Mouse (Mus musculus): ENCODE measurements around the gene Krt42. TPM values are rescaled to one million over a fixed set of nuclear protein-coding genes. Genes with fewer than 3 reads are reported as not detected.

Krt42 gene
- polyA plus RNA-seq, 1 experiment: not detected

- Histone ChIP-seq H3K4me3 (no peak within 1 kb of the TSS), H3K79me2 (ENCODE audit: control insufficient read depth, insufficient read depth) (no peaks in the 10 kb centered on the region), H3K27me3 (ENCODE audit: control insufficient read depth, insufficient read depth, insufficient read length) (peaks cover 6% of the 10 kb centered on the region), H3K4me2 (ENCODE audit: low read depth) (no peak within 1 kb of the TSS), H3K36me3 (ENCODE audit: control insufficient read depth, insufficient read depth) (no peaks in the 10 kb centered on the region), H3ac (ENCODE audit: control insufficient read depth, insufficient read length) (no peak within 1 kb of the TSS)
- TF ChIP-seq E2F4 (IDR thresholded peaks at IDR 0.05; ENCODE audit: insufficient read depth): no peak
- TF ChIP-seq POLR2AphosphoS2 (IDR thresholded peaks at IDR 0.05; ENCODE audit: insufficient read length, low read depth): no peak
- TF ChIP-seq REST (IDR thresholded peaks at IDR 0.05; ENCODE audit: insufficient read depth, insufficient read length): no peak
- TF ChIP-seq POLR2A (IDR thresholded peaks at IDR 0.05; ENCODE audit: insufficient read length, low read depth): no peak
- no peak for TF ChIP-seq TCF12 (IDR thresholded peaks at IDR 0.05; ENCODE audit: insufficient read depth, poor library complexity, severe bottlenecking)
- no peak for TF ChIP-seq MYOG (IDR thresholded peaks at IDR 0.05; ENCODE audit: control insufficient read depth in 1 of 3, insufficient read depth in 1 of 3, insufficient read length in 2 of 3, low read depth in 2 of 3)
- TF ChIP-seq MYOD1 (IDR thresholded peaks at IDR 0.05; ENCODE audit: control insufficient read depth in 1 of 3, insufficient read length in 2 of 3, low read depth in 2 of 3): no peak
- TF ChIP-seq USF1 (IDR thresholded peaks at IDR 0.05; ENCODE audit: low read depth): no peak
- TF ChIP-seq MAX (IDR thresholded peaks at IDR 0.05; ENCODE audit: low read depth): no peak
- TF ChIP-seq CEBPB (IDR thresholded peaks at IDR 0.05; ENCODE audit: insufficient read depth, poor library complexity, severe bottlenecking): no peak
- TF ChIP-seq SRF (IDR thresholded peaks at IDR 0.05; ENCODE audit: control insufficient read depth, insufficient read length, low read depth): no peak
- TF ChIP-seq TCF3 (IDR thresholded peaks at IDR 0.05; ENCODE audit: insufficient read length, low read depth): no peak
Observed at GRCm38 (mm10) chr11:100260514-100261234, 9.0 kb downstream of the Krt42 start, which contains the start of gene Krt17. Gene Krt17, minus strand, starts transcription at chr11:100261029.

- no peak for TF ChIP-seq CEBPB (IDR thresholded peaks at IDR 0.05; ENCODE audit: insufficient read depth, poor library complexity, severe bottlenecking)
- no peak for TF ChIP-seq MAX (IDR thresholded peaks at IDR 0.05; ENCODE audit: low read depth)
- H3K36me3 ChIP-seq (ENCODE audit: control insufficient read depth, insufficient read depth): no peaks in the 10 kb centered on the region
- peaks cover 1% of the 10 kb centered on the region for H3K27me3 ChIP-seq (ENCODE audit: control insufficient read depth, insufficient read depth, insufficient read length)
- H3K79me2 ChIP-seq (ENCODE audit: control insufficient read depth, insufficient read depth): no peaks in the 10 kb centered on the region
- H3K4me2 ChIP-seq (ENCODE audit: low read depth): no peak overlapping the region
- H3K4me3 ChIP-seq: no peak overlapping the region
- no peak overlapping the region for H3ac ChIP-seq (ENCODE audit: control insufficient read depth, insufficient read length)
Observed at GRCm38 (mm10) chr11:100259079-100259478, 10.6 kb downstream of the Krt42 start.

- no peak overlapping the region for H3K4me3 ChIP-seq
- H3K27me3 ChIP-seq (ENCODE audit: control insufficient read depth, insufficient read depth, insufficient read length): no peaks in the 10 kb centered on the region
- no peaks in the 10 kb centered on the region for H3K79me2 ChIP-seq (ENCODE audit: control insufficient read depth, insufficient read depth)
- TF ChIP-seq E2F4 (IDR thresholded peaks at IDR 0.05; ENCODE audit: insufficient read depth) (no peak), MAX (IDR thresholded peaks at IDR 0.05; ENCODE audit: low read depth) (no peak), POLR2AphosphoS2 (IDR thresholded peaks at IDR 0.05; ENCODE audit: insufficient read length, low read depth) (no peak), TCF3 (IDR thresholded peaks at IDR 0.05; ENCODE audit: insufficient read length, low read depth) (no peak), USF1 (IDR thresholded peaks at IDR 0.05; ENCODE audit: low read depth) (no peak), MYOD1 (IDR thresholded peaks at IDR 0.05; ENCODE audit: control insufficient read depth in 1 of 3, insufficient read length in 2 of 3, low read depth in 2 of 3) (no peak), REST (IDR thresholded peaks at IDR 0.05; ENCODE audit: insufficient read depth, insufficient read length) (no peak), POLR2A (IDR thresholded peaks at IDR 0.05; ENCODE audit: insufficient read length, low read depth) (no peak), SRF (IDR thresholded peaks at IDR 0.05; ENCODE audit: control insufficient read depth, insufficient read length, low read depth) (no peak), CEBPB (IDR thresholded peaks at IDR 0.05; ENCODE audit: insufficient read depth, poor library complexity, severe bottlenecking) (no peak), TCF12 (IDR thresholded peaks at IDR 0.05; ENCODE audit: insufficient read depth, poor library complexity, severe bottlenecking) (no peak), MYOG (IDR thresholded peaks at IDR 0.05; ENCODE audit: control insufficient read depth in 1 of 3, insufficient read depth in 1 of 3, insufficient read length in 2 of 3, low read depth in 2 of 3) (no peak)
- no peak overlapping the region for H3ac ChIP-seq (ENCODE audit: control insufficient read depth, insufficient read length)
- no peak overlapping the region for H3K4me2 ChIP-seq (ENCODE audit: low read depth)
- H3K36me3 ChIP-seq (ENCODE audit: control insufficient read depth, insufficient read depth): no peaks in the 10 kb centered on the region
Observed at GRCm38 (mm10) chr11:100257967-100258366, 11.7 kb downstream of the Krt42 start.

- Histone ChIP-seq H3K4me2 (ENCODE audit: low read depth) (no peak overlapping the region), H3K4me3 (no peak overlapping the region)
Observed at GRCm38 (mm10) chr11:100255514-100255913, 14.2 kb downstream of the Krt42 start.

More at GRCm38 (mm10) chr11:100255514-100255913, 14.2 kb downstream of the Krt42 start:
- H3ac ChIP-seq (ENCODE audit: control insufficient read depth, insufficient read length): no peak overlapping the region
- H3K36me3 ChIP-seq (ENCODE audit: control insufficient read depth, insufficient read depth): no peaks in the 10 kb centered on the region
- no peaks in the 10 kb centered on the region for H3K79me2 ChIP-seq (ENCODE audit: control insufficient read depth, insufficient read depth)
- no peaks in the 10 kb centered on the region for H3K27me3 ChIP-seq (ENCODE audit: control insufficient read depth, insufficient read depth, insufficient read length)
- TF ChIP-seq REST (IDR thresholded peaks at IDR 0.05; ENCODE audit: insufficient read depth, insufficient read length): no peak
- no peak for TF ChIP-seq SRF (IDR thresholded peaks at IDR 0.05; ENCODE audit: control insufficient read depth, insufficient read length, low read depth)
- TF ChIP-seq CEBPB (IDR thresholded peaks at IDR 0.05; ENCODE audit: insufficient read depth, poor library complexity, severe bottlenecking): no peak
- TF ChIP-seq MAX (IDR thresholded peaks at IDR 0.05; ENCODE audit: low read depth): no peak
- no peak for TF ChIP-seq POLR2AphosphoS2 (IDR thresholded peaks at IDR 0.05; ENCODE audit: insufficient read length, low read depth)
- no peak for TF ChIP-seq TCF3 (IDR thresholded peaks at IDR 0.05; ENCODE audit: insufficient read length, low read depth)
- TF ChIP-seq USF1 (IDR thresholded peaks at IDR 0.05; ENCODE audit: low read depth): no peak
- no peak for TF ChIP-seq TCF12 (IDR thresholded peaks at IDR 0.05; ENCODE audit: insufficient read depth, poor library complexity, severe bottlenecking)
- no peak for TF ChIP-seq MYOG (IDR thresholded peaks at IDR 0.05; ENCODE audit: control insufficient read depth in 1 of 3, insufficient read depth in 1 of 3, insufficient read length in 2 of 3, low read depth in 2 of 3)
- no peak for TF ChIP-seq E2F4 (IDR thresholded peaks at IDR 0.05; ENCODE audit: insufficient read depth)
- TF ChIP-seq MYOD1 (IDR thresholded peaks at IDR 0.05; ENCODE audit: control insufficient read depth in 1 of 3, insufficient read length in 2 of 3, low read depth in 2 of 3): no peak
- no peak for TF ChIP-seq POLR2A (IDR thresholded peaks at IDR 0.05; ENCODE audit: insufficient read length, low read depth)

Measured in myocyte (in vitro differentiated cells).